8 mouse cellular contexts compared by ENCODE assay signal in the genomic region with DNA sequence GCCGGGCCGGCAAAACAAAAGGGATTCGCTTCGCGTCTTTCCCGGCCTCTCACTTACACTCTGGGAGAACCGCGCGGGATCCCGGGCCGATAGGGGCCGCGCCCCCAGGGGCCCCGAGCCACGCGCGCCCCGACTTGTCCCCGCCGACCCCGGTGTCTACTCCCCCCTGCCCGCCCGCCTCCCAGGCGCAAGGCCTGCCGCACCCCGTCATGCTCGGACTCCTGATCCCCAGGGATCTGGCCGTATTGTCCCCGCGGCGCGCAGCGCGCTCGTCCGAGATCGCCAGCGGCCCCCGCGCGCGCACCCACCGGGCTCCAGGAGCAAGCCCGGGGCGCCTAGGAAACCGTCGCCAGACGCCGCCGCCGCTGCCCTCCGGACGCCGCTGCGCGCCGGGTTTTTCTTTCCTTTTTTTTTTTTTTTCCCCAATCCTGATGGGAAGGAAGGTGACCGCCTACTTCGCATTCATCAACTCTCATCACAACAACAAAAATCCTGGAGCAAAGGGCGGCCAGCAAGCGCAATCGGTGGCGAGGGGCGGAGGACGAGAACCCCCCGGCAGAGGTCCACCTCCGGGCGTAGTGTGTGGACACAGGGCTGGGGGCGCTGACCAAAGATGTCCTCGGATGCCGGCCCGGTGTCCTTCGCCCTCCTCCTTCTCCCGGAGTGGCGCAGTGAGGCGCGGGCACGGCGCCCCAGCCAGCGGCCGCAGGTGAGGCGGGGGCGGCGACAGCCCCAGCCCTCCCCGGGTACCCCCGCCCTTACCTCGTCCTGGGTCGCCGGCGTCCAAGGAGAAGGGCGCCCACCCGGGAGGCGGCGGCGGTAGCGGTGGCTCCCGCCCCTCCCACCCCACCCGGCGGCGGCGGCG. TPM values are rescaled to one million over a fixed set of nuclear protein-coding genes. Genes with fewer than 3 reads are reported as not detected.
A peak's percentile ranks its signal among the peaks of the same experiment; 100 is the strongest.
DNase-seq lines count a peak whose midpoint lies in the region; ATAC-seq and TF ChIP-seq lines count a peak whose summit lies in the region.

No protein-coding gene starts in this region.

- TF ChIP-seq POLR2A in lung, adult 2 months (IDR thresholded peaks at IDR 0.05; ENCODE audit: borderline replicate concordance, extremely low read depth, low read depth, low read length), result no peak

- WGBS in heart, embryonic 12.5 days, result under 1% methylated on average over 68 of the region's 102 CpGs
- WGBS in kidney, postnatal 0 days, result under 1% methylated on average over 64 of the region's 102 CpGs
- under 1% methylated on average over 83 of the region's 102 CpGs for WGBS in lung, adult 2 months

- H3K4me2 ChIP-seq in heart, embryonic 12.5 days, result peak overlapping the region; percentile 92
- peak overlapping the region; percentile 81 for H3K4me2 ChIP-seq in kidney, postnatal 0 days (ENCODE audit: low read length)

- peak; percentile 72 for DNase-seq in 3134 (ENCODE audit: extremely low read depth, insufficient read length, low spot score)
- DNase-seq in Muller cell, postnatal 12 days (ENCODE audit: inconsistent ontology term), result peak; percentile 72
- DNase-seq in embryo, embryonic 11 days, result peak; percentile 83
- DNase-seq in kidney, postnatal 0 days (ENCODE audit: low spot score), result peak; percentile 61
- peak; percentile 74 for DNase-seq in lung, adult 2 months
- peak; percentile 78 for DNase-seq in retina, postnatal 1 day
- DNase-seq in frontal cortex, postnatal 14 days (ENCODE audit: low spot score in 2 of 2), result no peak

- no peaks in the 10 kb centered on the region for H3K9me3 ChIP-seq in heart, embryonic 12.5 days (replicated peaks)
- H3K9me3 ChIP-seq in kidney, postnatal 0 days (replicated peaks; ENCODE audit: low read length), result no peaks in the 10 kb centered on the region

- peak overlapping the region; percentile 79 for H3K4me3 ChIP-seq in heart, embryonic 12.5 days
- peak overlapping the region; percentile 94 for H3K4me3 ChIP-seq in kidney, postnatal 0 days (replicated peaks; ENCODE audit: low read depth, low read length)
- peak overlapping the region; percentile 93 for H3K4me3 ChIP-seq in lung, adult 2 months (replicated peaks; ENCODE audit: extremely low read depth, low read depth, low read length)

- no peaks in the 10 kb centered on the region for H3K36me3 ChIP-seq in heart, embryonic 12.5 days
- no peaks in the 10 kb centered on the region for H3K36me3 ChIP-seq in kidney, postnatal 0 days (ENCODE audit: insufficient read depth, low read length)

- H3K9ac ChIP-seq in heart, embryonic 12.5 days, result peak overlapping the region; percentile 98
- peak overlapping the region; percentile 95 for H3K9ac ChIP-seq in kidney, postnatal 0 days (ENCODE audit: low read depth, low read length)

- H3K4me1 ChIP-seq in heart, embryonic 12.5 days (replicated peaks), result peaks cover 32% of the 10 kb centered on the region
- peaks cover 17% of the 10 kb centered on the region; the same call in 1 of the 2 replicates for H3K4me1 ChIP-seq in kidney, postnatal 0 days (replicated peaks; ENCODE audit: insufficient read depth, low read length)
- H3K4me1 ChIP-seq in lung, adult 2 months (ENCODE audit: control insufficient read depth, insufficient read depth, low read length), result peaks cover 13% of the 10 kb centered on the region

- TF ChIP-seq CTCF in kidney, postnatal 0 days (IDR thresholded peaks at IDR 0.05; ENCODE audit: low read depth), result no peak
- no peak for TF ChIP-seq CTCF in lung, adult 2 months (IDR thresholded peaks at IDR 0.05; ENCODE audit: insufficient read depth, low read length)

- peak overlapping the region; percentile 100 for H3K27ac ChIP-seq in heart, embryonic 12.5 days (ENCODE audit: poor library complexity, severe bottlenecking)
- peak overlapping the region; percentile 98 for H3K27ac ChIP-seq in kidney, postnatal 0 days

- peak; percentile 19 for ATAC-seq in heart, embryonic 12.5 days (ENCODE audit: insufficient number of reproducible peaks, low FRiP score)
- peak; percentile 10 for ATAC-seq in kidney, postnatal 0 days (replicated peaks; ENCODE audit: low FRiP score, low read depth)

- no peaks in the 10 kb centered on the region for H3K27me3 ChIP-seq in heart, embryonic 12.5 days (replicated peaks)
- no peaks in the 10 kb centered on the region for H3K27me3 ChIP-seq in kidney, postnatal 0 days (ENCODE audit: insufficient read depth, low read length)

RNA-seq across cellular contexts. Expression of a gene that starts 0.5 kb away (rescaled TPM):
- polyA plus RNA-seq in heart, embryonic 12.5 days (2016; fragmentation: Nextera tagmentation; extraction: Ambion mirVana), result 33.6 and 34.1 TPM in 2 replicates
- polyA plus RNA-seq in kidney, postnatal 0 days (2015; fragmentation: Nextera tagmentation; extraction: Ambion mirVana), result 79.8 and 88.6 TPM in 2 replicates
- 74.1 and 114 TPM in 2 replicates for polyA plus RNA-seq in lung, adult 2 months (2012; rRNA removed)

RNA-seq across cellular contexts. Expression of a gene that starts 1.5 kb away (rescaled TPM):
- 60.6 and 66.2 TPM in 2 replicates for polyA plus RNA-seq in heart, embryonic 12.5 days (2016; fragmentation: Nextera tagmentation; extraction: Ambion mirVana)
- polyA plus RNA-seq in kidney, postnatal 0 days (2015; fragmentation: Nextera tagmentation; extraction: Ambion mirVana), result 89.1 and 95.9 TPM in 2 replicates
- 65.2 and 65.8 TPM in 2 replicates for polyA plus RNA-seq in lung, adult 2 months (2012; rRNA removed)

Comparison
In these comparisons a context has a peak if more than half of its experiments do, and no peak if none do; other contexts are left out.
1. DNase-seq: peak in 3134 (single experiment), Muller cell, postnatal 12 days (single experiment), embryo, embryonic 11 days (single experiment), kidney, postnatal 0 days (single experiment), lung, adult 2 months (single experiment) and retina, postnatal 1 day (single experiment); none in frontal cortex, postnatal 14 days (0 of 2).
2. Peak in every context shown above with its lines, with median percentiles within 50 percentile points of each other: H3K4me3 ChIP-seq.